ENCODE assay signal across 1 mouse cellular context in the genomic region with DNA sequence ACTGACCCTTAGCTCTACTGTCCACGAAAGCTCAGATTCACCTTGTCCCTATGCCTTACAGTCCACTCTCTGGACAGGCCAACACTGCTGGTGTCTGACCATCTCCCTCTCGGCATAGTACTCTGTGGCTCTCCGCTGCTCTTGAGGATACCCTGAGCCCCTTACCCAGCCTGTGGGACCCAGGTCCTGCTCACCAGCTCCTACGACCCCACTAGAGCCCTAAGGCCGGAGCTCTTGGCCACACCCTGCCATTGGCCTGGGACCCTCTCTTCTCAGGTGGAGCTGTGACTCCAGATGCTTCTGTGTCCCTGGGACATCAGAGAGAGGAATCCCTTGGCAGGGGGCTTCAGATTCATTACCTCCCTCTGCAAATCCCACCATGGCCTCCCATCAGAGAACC.
TF ChIP-seq lines count a peak whose summit lies in the region.

No protein-coding gene starts in this region.

TF ChIP-seq in myocyte, 11 proteins besides CTCF, POLR2A, EP300 and RAD21 (continued from another document):
- TF ChIP-seq MYOD1 (IDR thresholded peaks at IDR 0.05; ENCODE audit: control insufficient read depth in 1 of 3, insufficient read length in 2 of 3, low read depth in 2 of 3) (no peak), TCF3 (IDR thresholded peaks at IDR 0.05; ENCODE audit: insufficient read length, low read depth) (no peak), REST (IDR thresholded peaks at IDR 0.05; ENCODE audit: insufficient read depth, insufficient read length) (no peak), CEBPB (IDR thresholded peaks at IDR 0.05; ENCODE audit: insufficient read depth, poor library complexity, severe bottlenecking) (no peak), E2F4 (IDR thresholded peaks at IDR 0.05; ENCODE audit: insufficient read depth) (no peak), POLR2AphosphoS2 (IDR thresholded peaks at IDR 0.05; ENCODE audit: insufficient read length, low read depth) (no peak), SRF (IDR thresholded peaks at IDR 0.05; ENCODE audit: control insufficient read depth, insufficient read length, low read depth) (no peak)
